Mouse (Mus musculus) midbrain, embryonic 14.5 days (tissue): ENCODE data around the gene Arf1. TPM values are rescaled to one million over a fixed set of nuclear protein-coding genes. Genes with fewer than 3 reads are reported as not detected.
"Not testable (repeated sequence)": the region's sequence is repeated elsewhere in the genome, so short reads cannot be mapped to it uniquely, and the experiment has no call there.

Source experiments
- ATAC-seq: fragments of 200-750 bp; cut with Nextera tagmentation; 2 replicates; pipeline ENCODE4 v1.8.0; 2017; ENCODE audit warnings: moderate number of reproducible peaks, moderate library complexity; ENCODE audit not compliant: low FRiP score, low TSS enrichment
- DNase-seq: peaks from one replicate; pipeline ENCODE4 v3.0.0-alpha.2; 2015
- H3K27ac ChIP-seq: fragments of 300-500 bp; sonication (generic); replicated peaks from 2 replicates; pipeline ENCODE4 v1.5.1; 2014; ENCODE audit warnings: mild to moderate bottlenecking, low read depth, low read length, moderate library complexity
- H3K27me3 ChIP-seq: fragments of 300-500 bp; sonication (generic); 2 replicates; pipeline ENCODE4 v1.6.1; 2014; ENCODE audit warnings: low read length, control low read depth, mixed read lengths; ENCODE audit not compliant: control insufficient read depth, insufficient read depth
- H3K36me3 ChIP-seq: fragments of 300-500 bp; sonication (generic); 2 replicates; pipeline ENCODE4 v1.6.1; 2014; ENCODE audit warnings: low read length, control low read depth; ENCODE audit not compliant: control insufficient read depth, insufficient read depth
- H3K4me1 ChIP-seq: fragments of 300-500 bp; sonication (generic); 2 replicates; pipeline ENCODE4 v1.6.1; 2014; ENCODE audit warnings: mild to moderate bottlenecking, antibody characterized with exemption, low read length, control low read depth; ENCODE audit not compliant: control insufficient read depth, insufficient read depth
- H3K4me2 ChIP-seq: fragments of 300-500 bp; sonication (generic); 2 replicates; pipeline ENCODE4 v1.6.1; 2014; ENCODE audit warnings: mild to moderate bottlenecking, low read length, moderate library complexity
- H3K4me3 ChIP-seq: fragments of 300-500 bp; sonication (generic); replicated peaks from 2 replicates; pipeline ENCODE4 v1.5.1; 2014; ENCODE audit warnings: low read depth, low read length
- H3K9ac ChIP-seq: fragments of 300-500 bp; sonication (generic); replicated peaks from 2 replicates; pipeline ENCODE4 v1.6.1; 2014; ENCODE audit warnings: mild to moderate bottlenecking, low read length, moderate library complexity
- H3K9me3 ChIP-seq: fragments of 300-500 bp; sonication (generic); 2 replicates; pipeline ENCODE4 v1.6.1; 2016; ENCODE audit warnings: low read length, control low read depth, mixed read lengths; ENCODE audit not compliant: control insufficient read depth
- WGBS: fragments of 180-500 bp; shearing (Covaris S2); extraction: QIAGEN DNeasy Blood & Tissue Kit; methylation state at CpG from one replicate; pipeline ENCODE4 v1.1.7; 2014; 5-methylcytosine and 5-hydroxymethylcytosine counted together
- polyA plus RNA-seq: library from polyadenylated mRNA; unstranded; fragments of >200 nt; fragmentation: Nextera tagmentation; extraction: Ambion mirVana; gene quantifications from 2 replicates; pipeline ENCODE4 v1.2.1, GENCODE M21; 2014

Gene Arf1
- polyA plus RNA-seq, 1 experiment from 2014 or later = 613 TPM

DNA sequence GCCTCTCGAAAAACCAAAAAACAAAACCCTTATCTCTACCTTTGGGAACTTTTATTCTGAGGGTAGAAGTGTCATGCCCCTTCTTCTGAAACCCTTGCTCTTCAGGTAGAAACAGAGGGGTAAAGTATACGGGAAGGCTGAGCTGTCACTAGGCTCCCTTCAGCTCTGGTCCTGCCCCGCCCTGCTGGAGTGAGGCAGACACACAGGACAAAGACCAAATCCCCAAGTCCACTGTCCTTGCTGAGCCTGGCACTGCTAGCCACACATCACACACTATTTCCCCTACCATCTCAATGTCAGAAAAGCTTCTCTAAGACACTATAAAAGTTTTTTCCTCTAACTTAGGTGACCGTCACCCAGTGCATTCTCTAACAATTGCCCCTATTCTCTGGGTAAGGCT, 5.8 kb downstream of the Arf1 start:
- no peak overlapping the region for H3K4me3 ChIP-seq
- no peak overlapping the region for H3K27ac ChIP-seq
- no peak overlapping the region for H3K4me2 ChIP-seq
- no peak for ATAC-seq
- no peaks in the 10 kb centered on the region for H3K9me3 ChIP-seq
- WGBS = 89% methylated on average over 4 of the region's 4 CpGs
- no peak overlapping the region for H3K9ac ChIP-seq
- H3K36me3 ChIP-seq = peaks cover 8% of the 10 kb centered on the region; the same call in 1 of the 2 replicates
- H3K27me3 ChIP-seq = no peaks in the 10 kb centered on the region
- H3K4me1 ChIP-seq = peaks cover 27% of the 10 kb centered on the region
- DNase-seq = no peak

DNA sequence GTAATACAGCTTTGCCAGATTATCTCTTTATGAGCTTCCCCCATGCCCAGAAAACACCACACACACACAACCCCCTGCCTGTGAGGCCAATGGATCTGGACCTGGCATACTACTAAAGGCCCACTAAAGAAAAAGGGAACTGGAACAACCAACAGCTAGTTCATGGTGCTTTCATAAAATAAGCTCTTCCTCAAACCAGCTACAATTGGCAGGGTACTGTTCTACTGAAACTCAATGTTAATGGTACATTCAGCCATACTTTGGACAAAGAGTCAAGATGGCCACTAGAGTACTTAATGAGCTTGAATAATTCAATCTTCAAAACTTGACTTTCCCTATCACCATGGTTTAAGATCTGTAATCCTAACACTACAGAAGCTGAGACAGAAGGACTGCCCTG, 6.5 kb downstream of the Arf1 start:
- Histone ChIP-seq H3K4me3 (no peak overlapping the region), H3K36me3 (peaks cover 8% of the 10 kb centered on the region; the same call in 1 of the 2 replicates), H3K4me1 (peaks cover 21% of the 10 kb centered on the region), H3K9ac (no peak overlapping the region), H3K27me3 (no peaks in the 10 kb centered on the region), H3K4me2 (no peak overlapping the region), H3K9me3 (no peaks in the 10 kb centered on the region), H3K27ac (no peak overlapping the region)
- no peak for DNase-seq
- no peak for ATAC-seq

DNA sequence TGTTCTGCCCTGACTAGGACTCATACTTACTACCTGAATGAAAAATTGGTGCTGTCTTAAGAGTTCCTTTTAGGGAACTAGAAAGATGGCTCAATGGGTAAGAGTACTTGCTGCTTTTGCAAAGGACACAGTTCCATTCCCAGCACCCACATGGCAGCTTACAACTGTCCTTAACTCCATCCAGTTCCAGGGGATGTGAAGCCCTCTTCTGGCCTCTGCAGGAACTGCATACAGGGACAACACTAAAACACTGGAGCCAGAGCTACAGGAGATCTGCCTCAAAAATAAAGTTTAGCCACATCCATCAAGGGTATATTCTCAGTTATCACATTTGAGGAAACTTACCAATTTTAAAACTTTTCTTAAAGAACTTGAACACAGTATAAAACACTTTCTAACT, 9.0 kb downstream of the Arf1 start:
- no peak overlapping the region for H3K4me2 ChIP-seq
- no peak overlapping the region for H3K9ac ChIP-seq
- DNase-seq (peak; percentile 17), ATAC-seq (no peak)
- H3K4me1 ChIP-seq = peaks cover 4% of the 10 kb centered on the region; the same call in 1 of the 2 replicates
- H3K27me3 ChIP-seq = no peaks in the 10 kb centered on the region
- H3K27ac ChIP-seq = no peak overlapping the region
- H3K4me3 ChIP-seq = no peak overlapping the region
- peaks cover 8% of the 10 kb centered on the region; the same call in 1 of the 2 replicates for H3K36me3 ChIP-seq
- H3K9me3 ChIP-seq = no peaks in the 10 kb centered on the region

DNA sequence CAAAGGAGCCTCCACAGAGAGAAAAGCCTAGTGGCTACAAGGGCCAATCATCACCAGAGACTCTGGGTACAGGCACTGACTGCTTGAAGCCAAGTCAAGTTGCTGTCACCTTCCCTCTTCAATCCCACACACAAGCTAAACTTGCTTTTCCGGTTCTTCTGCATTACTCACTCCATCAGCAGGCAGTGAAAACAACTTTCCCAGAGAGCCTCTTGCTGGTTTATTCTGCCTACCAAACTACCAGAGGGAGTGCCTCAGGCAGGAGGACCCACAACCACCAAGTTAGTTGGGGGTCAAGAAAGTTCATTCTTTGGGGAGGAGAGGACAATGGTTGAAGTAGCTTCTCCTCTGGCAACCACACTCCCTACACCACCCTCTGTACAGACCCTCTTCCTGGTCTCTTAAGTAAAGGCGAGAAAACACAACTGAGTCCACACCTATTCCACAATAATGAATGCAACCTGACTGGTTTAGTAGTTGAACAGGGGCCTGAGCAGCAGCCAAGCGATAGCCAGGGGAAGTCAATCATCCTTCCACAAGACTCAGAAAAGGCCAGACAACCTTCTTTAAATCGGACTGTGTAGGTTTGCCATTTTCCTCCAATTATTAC, 9.6 kb downstream of the Arf1 start:
- Histone ChIP-seq H3K4me2 (no peak overlapping the region), H3K4me1 (peaks cover 4% of the 10 kb centered on the region; the same call in 1 of the 2 replicates), H3K9ac (no peak overlapping the region), H3K9me3 (no peaks in the 10 kb centered on the region), H3K27ac (no peak overlapping the region), H3K36me3 (peaks cover 6% of the 10 kb centered on the region; the same call in 1 of the 2 replicates), H3K4me3 (no peak overlapping the region), H3K27me3 (no peaks in the 10 kb centered on the region)
- ATAC-seq (no peak), DNase-seq (no peak)
- WGBS = 90% methylated on average over 4 of the region's 4 CpGs

DNA sequence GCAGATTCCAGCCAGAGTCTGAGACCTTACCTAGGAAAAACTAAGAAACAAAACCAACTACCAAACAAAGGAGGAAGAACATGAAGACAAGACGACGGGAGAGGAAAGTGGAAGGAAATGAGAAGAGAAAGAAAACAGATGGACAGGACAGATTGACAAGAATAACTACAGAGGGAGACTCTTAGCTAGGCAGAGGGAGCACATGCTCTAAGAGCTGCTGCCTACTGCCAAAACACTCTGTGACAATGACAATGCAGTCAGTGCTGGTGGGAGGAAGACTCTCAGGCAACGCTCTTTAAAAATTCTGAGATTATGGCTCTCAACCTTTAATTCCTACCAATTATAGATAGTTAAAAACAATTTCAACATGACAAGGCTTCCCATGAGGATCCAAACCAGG, 11.1 kb downstream of the Arf1 start:
- Histone ChIP-seq H3K36me3 (peaks cover 12% of the 10 kb centered on the region), H3K9ac (no peak overlapping the region), H3K27ac (no peak overlapping the region), H3K4me2 (no peak overlapping the region), H3K4me3 (no peak overlapping the region), H3K27me3 (no peaks in the 10 kb centered on the region), H3K9me3 (no peaks in the 10 kb centered on the region), H3K4me1 (peaks cover 4% of the 10 kb centered on the region; the same call in 1 of the 2 replicates)
- ATAC-seq (no peak), DNase-seq (no peak)
- WGBS = 97% methylated on average over 3 of the region's 3 CpGs

DNA sequence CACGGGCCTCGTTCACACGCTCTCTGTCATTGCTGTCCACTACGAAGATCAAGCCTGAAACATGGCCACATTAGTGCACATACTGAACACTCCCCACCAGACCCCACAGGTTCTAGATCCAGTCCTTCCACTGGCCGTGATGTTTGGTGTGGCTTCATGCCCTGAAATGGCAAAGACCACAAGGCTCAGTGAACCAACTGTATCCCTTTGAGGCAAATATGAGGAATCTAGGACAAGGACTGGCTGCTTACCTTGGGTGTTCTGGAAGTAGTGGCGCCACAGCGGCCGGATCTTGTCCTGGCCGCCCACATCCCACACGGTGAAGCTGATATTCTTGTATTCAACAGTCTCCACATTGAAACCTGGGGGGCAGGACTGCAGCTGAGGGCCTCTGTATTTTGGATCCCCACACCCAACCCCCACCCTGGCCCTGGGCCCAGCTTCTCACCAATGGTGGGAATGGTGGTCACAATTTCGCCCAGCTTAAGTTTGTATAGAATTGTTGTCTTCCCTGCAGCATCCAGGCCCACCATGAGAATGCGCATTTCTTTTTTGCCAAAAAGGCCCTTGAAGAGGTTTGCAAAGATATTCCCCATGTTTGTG, 15.1 kb downstream of the Arf1 start:
- peaks cover 6% of the 10 kb centered on the region for H3K4me1 ChIP-seq
- H3K4me2 ChIP-seq = no peak overlapping the region
- H3K9ac ChIP-seq = no peak overlapping the region
- H3K36me3 ChIP-seq = peaks cover 30% of the 10 kb centered on the region
- 91% methylated on average over 12 of the region's 12 CpGs for whole genome bisulfite sequencing
- ATAC-seq (no peak), DNase-seq (no peak)
- no peaks in the 10 kb centered on the region for H3K27me3 ChIP-seq
- no peak overlapping the region for H3K4me3 ChIP-seq
- H3K9me3 ChIP-seq = no peaks in the 10 kb centered on the region
- no peak overlapping the region for H3K27ac ChIP-seq

DNA sequence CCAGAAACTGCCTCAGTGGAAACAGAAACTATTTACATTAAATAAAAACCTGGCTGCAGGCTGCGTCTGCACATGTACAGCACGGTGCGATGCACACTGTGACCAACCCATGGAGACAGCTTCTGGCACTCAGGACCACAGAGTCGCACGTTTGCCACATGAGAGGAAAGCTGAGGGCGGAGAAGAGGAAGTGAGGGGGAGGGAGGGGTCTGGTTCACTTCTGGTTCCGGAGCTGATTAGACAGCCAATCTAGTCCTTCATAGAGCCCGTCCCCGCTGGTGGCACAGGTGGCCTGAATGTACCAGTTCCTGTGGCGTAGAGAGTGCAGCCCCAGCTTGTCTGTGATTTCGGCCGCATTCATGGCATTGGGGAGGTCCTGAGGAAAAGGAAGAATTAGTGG, 15.8 kb downstream of the Arf1 start:
- H3K9me3 ChIP-seq, H3K27ac ChIP-seq, H3K4me3 ChIP-seq, ATAC-seq, H3K27me3 ChIP-seq, DNase-seq, H3K9ac ChIP-seq, H3K4me2 ChIP-seq: not testable (repeated sequence)
- H3K36me3 ChIP-seq = peaks cover 30% of the 10 kb centered on the region
- WGBS = 86% methylated on average over 12 of the region's 12 CpGs
- peaks cover 11% of the 10 kb centered on the region for H3K4me1 ChIP-seq

DNA sequence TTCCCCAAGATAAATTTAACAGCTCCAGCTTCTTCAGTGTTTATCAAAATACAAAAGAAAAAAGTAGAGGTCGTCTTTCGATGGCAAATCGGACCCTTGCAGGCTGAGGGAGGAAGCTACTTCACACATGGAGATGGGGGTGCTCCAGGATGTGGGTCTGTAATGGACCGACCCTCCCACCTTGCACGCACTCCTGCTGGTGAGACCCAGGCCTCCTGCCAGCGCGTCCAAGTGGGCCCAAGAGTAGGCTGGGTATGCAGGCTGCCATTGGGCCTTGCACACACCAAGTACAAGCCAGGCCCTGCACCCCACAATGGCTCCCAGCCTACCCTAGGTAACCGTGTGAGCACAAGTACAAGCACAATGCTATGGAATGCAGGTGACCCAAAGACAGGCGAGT, 16.5 kb downstream of the Arf1 start:
- DNase-seq, H3K27me3 ChIP-seq, H3K27ac ChIP-seq, H3K4me3 ChIP-seq, ATAC-seq, H3K4me2 ChIP-seq, H3K9me3 ChIP-seq, H3K9ac ChIP-seq: not testable (repeated sequence)
- Histone ChIP-seq H3K4me1 (peaks cover 11% of the 10 kb centered on the region), H3K36me3 (peaks cover 30% of the 10 kb centered on the region)
- 92% methylated on average over 7 of the region's 9 CpGs for WGBS

DNA sequence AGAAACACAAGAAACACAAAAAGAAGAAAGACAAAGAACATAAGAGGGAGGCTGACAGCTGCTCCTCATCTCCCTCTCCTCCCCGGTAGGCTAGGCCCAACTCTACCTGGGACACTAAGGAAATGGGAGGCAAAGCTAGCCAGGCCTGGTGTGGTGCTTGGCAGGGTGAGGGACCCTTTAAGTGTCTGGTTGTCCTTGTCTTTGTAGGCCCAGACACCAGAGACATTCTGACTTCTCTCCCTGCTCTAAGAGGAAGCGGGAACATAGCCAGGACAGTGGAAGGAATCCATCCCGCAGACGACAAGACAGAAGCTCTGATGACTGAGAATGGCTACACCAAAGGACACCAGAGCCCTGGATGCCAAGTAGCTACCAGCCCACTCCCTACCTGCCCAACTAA, 18.1 kb downstream of the Arf1 start:
- no peaks in the 10 kb centered on the region for H3K27me3 ChIP-seq
- DNase-seq (no peak), ATAC-seq (no peak)
- H3K9me3 ChIP-seq = no peaks in the 10 kb centered on the region
- WGBS = 88% methylated on average over 4 of the region's 4 CpGs
- H3K4me3 ChIP-seq = no peak overlapping the region
- H3K9ac ChIP-seq = no peak overlapping the region
- H3K36me3 ChIP-seq = peaks cover 45% of the 10 kb centered on the region
- peaks cover 11% of the 10 kb centered on the region for H3K4me1 ChIP-seq
- H3K27ac ChIP-seq = no peak overlapping the region
- no peak overlapping the region for H3K4me2 ChIP-seq
